Mouse (Mus musculus) R1 (cell line): ENCODE data around the gene Kdr.

Experiments
- DNase-seq: peaks from one replicate; pipeline ENCODE4 v3.0.0-alpha.2; 2018; ENCODE audit warnings: low read depth, low spot score

Gene Kdr

DNA sequence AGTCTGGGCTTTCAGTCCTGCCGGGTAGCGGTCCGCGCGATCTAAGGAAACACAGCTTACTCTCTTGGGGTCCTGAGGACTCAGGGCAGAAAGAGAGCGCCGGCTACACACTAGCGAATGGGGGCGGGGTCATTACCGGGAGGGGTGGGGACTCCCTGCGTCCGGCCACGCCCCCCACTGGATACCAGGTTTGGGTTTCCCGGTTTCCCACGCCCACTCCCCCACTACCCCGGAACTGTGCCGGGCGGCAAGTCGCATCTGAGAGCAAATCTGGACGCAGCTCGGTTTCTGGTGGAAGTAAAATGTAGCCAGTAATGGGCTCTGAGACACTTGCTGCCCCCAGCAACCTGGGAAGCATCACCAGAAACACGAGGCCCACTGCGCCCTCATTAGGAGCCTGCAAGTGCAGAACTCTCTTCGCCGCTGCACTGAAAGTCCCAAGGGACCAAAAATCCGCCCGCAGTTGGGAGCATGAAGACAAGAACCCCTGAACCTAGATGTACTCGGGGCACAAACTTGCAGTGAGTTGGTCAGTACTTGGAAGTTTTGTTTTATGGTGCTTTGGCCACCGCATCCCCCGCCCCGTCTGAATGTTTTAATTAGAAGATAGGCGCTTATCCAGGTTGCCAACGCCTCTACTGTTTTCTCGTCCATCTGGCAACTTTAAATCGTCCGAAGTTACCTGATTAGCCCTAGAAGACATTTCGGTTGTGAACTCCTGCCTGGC is at the start of gene Kdr:
Gene Kdr (minus strand): TSS at position 85 of the 727 bp plus-strand sequence.
- DNase-seq, result peak; percentile 92

DNA sequence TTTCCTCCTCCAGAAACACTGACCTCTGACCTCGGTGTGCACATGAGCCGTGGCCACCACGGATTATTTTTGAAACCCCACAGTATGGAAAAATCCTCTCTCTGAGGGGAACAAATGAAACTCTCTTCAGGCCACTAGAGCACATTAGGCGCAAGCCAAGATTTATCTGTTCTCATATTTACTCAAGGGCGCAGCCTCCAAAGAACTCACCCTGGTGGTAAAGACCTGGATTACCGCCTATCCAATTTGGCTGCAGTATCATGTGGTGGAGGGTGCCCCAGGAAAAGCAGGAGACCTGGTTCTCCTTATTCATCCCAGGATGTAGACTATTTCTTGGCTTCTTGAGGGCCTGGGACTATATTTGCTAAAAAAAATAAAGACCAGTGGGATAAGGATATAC is 48.5 kb upstream of the Kdr start:
- peak; percentile 28 for DNase-seq

DNA sequence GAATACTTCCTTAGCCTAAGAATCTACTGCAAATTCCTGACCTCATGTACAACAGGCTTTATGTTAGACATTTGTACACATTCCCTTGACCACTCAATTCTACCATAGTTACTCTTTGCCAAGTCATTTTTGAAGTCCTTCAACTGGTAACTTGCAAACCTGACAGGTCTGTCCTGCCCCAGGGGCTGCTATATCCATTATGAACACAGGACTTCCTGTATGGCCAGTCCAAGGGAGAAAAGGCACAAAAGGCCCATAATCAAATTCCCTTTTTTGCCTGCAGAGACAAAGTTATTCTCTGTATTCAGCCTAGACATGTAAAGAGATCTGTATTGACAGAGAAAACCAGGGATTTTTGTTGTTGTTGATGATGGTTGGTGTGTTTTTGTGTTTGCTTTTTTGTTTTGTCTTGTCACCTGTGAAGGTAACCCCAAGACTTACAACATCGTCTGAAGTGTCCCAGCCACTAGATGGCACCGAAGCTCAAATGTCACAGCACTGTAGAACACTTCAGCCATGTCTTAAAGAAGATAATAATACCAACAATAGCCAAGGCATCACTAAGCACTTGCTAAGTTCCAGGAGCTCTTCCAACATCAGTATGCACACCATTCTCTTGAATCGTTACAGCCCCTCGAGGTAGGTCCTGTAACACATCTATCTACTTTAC is 47.9 kb upstream of the Kdr start:
- DNase-seq, result peak; percentile 32

DNA sequence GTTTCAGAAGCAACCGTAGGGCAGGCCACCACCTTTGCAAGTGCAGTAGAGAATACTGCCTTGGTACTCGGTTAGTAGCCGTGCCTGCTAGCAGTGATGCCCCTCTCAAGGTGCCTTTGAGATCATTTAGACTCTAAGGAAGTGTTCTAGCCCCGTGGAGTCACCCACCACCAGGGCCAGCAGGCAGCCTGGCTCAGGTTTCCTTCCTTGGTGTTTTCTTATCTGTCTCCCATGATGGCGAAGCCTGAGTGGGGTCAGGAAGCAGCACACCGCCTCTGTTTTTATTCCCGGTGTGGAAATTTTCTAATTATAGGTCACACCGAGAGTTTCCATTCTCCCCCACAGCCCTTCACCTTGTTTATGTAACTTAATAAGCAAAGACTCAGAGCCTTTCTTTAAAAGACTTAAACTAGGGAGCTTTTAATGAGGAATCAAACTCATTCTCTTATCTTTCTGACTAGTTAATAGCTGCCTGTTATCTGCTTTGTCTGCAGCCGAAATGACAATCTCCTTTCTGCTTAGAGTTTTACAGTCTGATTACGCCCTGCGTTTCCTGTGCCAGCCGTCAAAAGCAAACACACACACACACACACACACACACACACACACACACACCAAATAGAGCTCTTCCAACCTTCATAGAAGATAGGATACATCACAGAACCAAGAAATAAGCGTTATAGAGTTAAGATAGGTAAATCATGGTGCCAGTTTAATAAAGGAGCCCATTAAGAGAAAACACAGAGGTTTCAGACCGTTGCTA is 44.9 kb upstream of the Kdr start:
- no peak for DNase-seq

DNA sequence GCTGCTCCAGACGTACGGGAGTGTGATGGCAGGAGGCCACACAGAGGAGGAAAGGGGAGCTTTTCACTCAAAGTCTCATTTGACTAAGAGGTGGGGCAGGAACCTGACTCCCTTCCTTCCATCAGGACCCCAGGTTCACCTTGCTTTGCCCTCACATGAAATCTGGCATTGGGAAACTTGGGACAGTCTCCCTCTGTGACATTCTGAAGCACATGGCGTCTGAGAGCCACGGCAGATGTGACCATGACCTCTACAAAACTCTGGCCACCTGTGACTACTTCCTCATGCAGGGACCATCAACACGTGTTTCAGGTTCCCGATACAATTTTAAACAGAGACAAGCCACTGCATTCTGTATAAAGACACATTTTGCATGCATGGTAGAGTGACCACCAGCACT is 44.2 kb upstream of the Kdr start:
- no peak for DNase-seq

DNA sequence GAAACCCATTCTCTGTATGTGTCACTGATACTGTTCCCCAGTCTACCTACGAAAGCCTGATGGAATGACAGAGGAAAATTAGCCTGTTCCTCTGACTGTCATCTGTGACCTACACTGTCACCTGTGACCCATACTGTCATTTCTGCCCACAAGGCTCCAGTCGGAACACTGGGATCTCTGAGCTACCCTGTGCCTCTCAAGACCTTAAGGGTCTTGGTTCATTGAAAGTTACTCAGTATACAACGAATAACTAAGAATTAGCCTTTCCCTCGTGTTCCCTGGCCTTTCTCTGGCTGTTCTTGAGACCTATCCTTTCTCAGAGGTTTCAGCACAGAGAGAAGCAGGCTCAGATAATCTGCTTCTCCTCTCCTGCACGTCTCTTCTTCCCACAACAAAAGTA is 40.1 kb upstream of the Kdr start:
- DNase-seq, result no peak

DNA sequence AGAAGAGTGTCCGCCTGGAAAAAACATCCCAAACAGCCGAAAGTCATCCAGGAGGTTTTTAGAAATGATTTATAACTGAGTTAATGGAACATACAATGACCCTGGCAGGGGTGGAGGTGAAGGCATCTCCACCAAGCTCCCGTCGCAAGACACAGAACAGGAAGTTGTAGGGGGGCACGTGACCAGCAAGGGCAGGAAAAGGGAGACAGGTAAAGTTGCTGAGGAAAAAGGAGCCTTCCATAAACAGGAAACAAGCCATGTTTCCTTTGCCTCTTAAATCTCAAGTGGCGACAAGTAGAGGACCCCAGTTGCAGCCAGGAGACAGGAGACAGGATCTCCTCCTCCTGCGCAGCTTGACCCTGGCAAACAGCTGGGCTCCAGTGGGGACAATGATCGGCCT is 37.8 kb upstream of the Kdr start:
- no peak for DNase-seq

DNA sequence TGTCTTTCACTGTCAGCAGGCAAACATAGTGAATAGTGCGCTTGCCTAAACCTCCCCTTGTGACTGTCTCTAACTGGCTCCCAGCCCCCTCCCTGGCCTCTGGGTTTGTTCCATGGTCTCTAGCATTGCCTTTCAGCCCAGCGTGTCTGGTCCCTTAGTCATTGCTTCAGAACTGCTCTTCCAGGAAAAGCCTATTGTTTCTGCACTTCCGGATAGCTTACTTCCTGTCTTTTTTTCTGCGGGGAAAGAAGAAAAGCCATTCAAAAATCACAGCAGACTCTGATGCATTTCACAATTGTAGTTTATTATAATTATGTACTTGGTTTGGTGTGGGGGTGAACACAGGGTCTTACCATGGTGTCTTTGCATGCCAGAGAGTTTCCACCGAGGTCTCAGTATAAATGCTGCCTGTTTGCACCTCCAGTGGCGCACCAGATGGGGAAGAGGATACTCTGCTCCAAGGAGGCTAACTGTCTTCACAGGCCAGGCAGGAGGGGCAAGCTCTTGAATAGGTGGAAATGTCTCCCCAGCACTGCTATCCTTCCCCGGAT is 35.7 kb upstream of the Kdr start:
- peak; percentile 81 for DNase-seq

DNA sequence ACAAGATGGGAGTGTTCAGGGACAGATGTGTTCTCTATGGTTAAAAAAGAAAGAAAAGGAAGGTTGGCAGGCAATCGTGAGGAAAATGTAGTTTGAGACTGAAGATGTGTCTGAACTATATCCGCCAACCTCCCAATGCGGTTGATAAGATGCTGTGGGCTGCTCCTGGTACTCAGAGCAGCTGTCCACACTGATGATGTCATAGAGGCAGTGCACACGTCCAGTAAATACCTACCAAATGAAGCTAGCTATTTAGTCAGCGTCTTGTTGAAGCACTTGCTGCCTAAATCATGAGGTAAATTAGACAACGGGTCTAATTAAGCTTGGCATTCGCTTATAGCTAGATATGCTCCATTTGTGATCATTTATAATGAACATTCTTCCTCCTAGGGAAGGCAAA is 28.1 kb upstream of the Kdr start:
- DNase-seq, result no peak

DNA sequence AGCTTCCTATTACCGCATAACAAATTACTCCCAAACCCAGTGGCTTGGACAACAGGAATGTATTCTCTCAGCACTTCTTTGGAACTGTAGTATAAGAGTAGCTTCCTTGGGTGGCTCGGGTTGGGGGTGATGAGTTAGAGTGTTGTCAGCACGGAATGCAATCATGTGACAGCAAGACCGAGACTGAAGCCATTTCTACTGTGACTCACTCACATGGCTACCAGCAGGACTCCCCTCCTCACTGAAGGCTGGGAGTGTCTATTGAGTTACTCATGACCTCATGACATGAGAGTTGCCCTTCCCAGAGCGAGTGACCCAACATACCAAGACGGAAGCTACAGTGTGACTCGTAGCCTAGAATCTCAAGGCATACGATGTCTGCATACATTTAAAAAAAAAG is 12.0 kb upstream of the Kdr start:
- no peak for DNase-seq

DNA sequence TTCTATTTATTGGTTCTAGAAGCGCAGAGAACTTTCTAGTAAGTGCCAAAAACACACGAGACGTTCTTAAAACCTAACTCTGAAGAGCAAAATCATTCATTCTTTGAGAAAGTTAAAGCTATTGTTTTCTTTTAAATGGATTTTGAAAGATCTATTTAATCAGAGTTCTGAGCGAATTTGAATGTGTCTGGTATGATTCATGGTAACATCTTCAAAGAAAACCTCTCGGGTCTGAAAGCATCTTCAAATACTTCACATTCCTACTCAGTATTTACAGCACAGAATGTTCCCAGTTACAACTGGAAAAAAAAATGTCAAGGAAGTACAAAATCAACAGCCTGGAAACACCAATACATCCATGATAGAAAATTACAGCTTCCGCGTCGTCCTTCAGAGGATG is 9.3 kb upstream of the Kdr start:
- no peak for DNase-seq

DNA sequence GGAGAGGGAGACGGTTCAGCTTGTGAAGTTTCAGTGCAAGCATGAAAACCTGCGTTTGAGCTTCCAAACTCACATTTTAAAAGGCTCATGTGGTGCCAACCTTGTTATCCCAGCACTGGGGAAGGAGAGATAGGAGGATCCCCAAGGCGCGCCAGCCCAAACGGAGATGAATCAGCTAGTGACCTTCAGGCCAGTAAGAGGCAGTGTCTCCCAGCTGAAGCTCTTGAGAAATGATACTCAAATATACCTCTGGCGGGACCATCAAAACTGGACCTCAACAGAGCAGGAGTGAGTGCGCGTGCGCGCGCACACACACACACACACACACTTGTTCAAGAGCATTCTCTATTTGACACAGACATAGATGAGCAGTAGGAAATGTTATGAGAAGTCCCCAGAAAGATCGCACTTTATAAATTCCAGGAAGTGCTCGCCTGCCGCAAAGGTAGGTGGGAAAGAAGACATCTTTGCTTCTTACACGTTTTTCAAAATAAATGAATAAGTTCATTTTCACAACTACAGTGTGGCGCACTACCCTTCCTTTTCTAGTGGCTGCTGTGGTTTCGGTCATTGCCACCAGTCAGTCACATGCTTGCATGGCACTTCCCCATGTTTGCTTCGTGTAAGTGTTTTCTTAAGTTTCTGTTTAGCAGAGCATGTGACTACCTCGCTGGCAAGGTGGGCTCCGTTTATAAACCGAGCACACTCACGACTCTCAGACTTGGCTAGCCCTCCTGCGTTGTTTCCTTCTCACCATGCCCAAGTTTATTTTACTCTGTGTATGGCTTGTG is 2.5 kb upstream of the Kdr start:
- no peak for DNase-seq

DNA sequence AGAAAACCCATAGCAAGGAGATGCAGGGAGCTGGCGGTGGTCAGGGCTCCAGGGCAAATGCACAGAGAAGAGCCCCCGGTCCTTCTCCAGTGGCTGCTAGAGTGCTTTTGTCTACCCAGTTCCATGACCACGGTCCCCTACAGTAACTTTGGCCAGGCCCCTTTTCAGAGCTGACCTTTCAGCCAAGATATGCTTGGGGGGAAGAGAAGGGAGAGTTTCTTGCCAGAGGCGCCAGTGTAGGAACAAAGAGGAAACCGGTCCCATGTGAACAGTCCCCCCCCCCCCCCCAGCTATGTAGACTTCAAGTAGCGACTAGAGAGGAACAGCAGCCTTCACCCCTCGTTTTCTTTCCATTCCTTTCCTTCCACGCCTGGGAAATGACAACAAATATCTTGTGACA is 850 bp upstream of the Kdr start:
- DNase-seq, result no peak

DNA sequence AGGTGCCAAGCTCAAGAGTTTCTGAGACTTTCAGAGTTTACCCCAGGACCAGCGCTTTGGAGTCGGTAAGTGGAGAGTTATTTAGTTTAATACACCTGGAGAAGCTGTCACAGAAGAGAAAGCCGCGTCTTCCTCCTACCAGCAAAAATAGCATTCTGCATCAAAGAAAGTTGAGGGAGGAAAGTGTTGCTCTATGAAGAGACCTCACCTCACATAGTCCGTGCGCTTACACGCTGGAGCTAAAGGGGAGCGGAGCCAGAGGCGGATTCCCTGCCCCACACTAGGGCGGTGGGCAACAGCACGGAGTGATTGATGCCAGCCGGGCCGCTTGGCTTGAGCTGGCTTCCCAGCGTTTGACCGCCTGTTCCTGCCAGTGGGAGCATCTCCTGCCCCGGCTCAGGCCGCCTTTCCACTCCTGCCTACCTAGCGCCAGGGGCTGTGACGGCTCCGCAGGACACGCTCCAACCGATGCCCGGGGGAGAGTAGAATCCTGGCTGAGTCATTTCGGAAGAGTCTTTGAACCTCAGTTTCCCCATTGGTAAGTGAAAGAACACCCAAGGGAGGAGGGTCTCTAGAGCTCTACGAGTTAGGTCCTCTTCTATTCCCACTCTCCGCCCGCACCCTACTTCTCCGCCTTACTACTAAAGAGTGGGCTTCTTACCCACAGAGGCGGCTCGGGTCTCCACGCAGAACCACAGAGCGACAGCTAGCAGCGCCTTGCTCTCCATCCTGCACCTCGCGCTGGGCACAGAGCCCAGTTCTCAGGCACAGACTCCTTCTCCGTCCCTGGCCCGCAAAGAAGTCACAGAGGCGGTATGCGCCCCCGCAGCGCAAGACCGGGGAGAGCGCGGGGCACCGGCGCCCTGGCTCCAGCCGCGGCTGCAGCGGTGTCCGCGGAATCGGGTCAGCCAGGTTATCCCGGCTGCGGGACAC is 551 bp downstream of the Kdr start:
- no peak for DNase-seq

DNA sequence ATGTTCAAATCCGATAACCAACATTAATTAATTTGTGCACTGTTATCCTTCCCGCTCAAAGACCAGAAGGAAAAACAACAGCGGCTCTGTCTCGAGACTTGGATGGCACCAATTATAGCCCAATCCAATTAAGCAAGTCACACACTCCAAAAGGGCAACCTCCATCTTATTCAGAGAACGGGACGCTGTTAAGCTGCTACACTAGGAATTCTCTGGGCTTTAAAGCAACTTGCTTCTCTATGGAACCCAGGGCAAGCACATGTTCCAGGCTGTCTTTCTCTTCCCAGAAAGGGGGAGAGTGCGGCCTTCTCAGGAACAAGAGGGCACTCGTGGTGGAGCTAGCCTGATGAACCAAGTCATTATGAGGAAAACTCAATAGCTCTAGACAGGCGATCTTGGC is 1.6 kb downstream of the Kdr start:
- no peak for DNase-seq

DNA sequence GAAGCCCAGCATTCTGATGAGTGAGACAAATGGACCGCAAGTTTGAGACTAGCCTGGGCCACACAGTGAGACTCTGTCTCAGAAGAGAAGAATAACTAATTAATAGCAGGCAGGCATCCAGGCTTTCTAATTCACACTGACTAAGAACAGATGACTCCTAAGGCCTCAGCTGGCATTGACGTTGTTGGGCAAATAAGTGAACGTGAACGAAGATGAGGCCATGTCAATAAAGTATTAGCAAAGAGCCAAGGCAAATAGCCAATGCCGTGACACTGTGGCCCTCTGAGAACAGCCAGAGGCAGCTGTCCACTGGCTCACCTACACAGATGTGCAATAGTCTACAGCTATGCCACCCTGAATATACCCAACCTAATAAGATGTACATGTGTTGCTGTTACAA is 2.9 kb downstream of the Kdr start:
- DNase-seq, result no peak

DNA sequence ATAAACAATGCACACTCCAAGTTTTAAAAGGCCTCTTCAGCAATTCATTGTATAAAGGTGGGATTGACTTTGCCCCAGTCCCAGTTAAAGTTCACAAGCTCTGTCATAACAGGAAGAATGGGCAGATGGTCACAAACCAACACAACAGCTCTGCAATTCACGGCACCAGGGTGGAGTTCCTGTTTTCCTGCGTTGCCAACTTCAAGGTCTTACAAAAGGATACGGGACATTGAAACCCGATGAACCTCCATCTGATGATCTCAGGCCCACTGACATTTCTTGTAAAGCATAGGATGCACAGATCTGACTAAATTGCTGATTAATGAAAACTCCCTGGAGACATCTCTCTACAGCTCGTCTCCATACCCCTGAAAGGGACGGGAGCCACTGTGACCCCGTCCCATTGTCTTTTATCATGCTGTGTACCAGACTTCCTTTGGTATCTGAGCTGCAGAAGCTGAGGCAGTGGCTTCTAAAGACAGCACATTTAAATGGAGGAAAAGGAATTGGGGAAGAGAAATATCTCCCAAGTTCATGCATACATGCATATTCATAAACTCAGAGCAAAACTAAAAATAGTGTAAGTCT is 3.6 kb downstream of the Kdr start:
- DNase-seq, result no peak

DNA sequence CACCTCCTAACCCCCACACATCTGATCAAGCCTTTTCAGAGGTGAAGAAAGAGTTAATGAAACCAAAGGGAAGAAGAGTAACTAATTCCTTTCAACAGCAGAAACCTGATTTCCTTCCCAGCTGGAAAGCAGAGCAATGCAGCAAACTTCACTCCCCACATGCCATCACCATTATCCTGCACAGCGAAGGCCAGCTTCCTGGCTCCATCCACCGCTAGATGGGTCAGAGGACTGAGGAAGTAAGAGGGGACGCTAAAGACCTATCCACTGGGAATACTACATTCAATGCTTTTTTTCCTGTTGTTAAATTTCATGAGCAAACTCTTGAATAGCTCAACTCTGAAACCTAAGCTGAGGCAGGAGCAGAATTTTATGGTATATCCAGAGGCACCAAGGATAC is 8.4 kb downstream of the Kdr start:
- no peak for DNase-seq

DNA sequence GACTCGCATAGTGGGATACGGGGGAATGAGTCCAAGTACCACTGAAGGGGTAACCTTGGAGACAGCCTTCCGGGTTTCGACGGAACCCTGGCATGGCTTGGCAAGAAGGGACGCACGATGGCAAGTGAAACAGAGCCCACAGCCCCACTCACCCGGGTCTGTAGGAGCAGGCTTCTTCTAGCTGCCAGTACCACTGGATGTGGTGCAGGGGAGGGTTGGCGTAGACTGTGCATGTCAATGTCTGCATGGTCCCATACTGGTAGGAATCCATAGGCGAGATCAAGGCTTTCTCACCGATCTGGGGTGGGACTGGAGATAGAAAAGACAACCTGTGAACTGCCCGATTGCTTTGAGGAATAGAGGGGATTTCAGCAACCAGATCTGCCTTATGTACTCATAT is 15.7 kb downstream of the Kdr start:
- DNase-seq, result no peak

DNA sequence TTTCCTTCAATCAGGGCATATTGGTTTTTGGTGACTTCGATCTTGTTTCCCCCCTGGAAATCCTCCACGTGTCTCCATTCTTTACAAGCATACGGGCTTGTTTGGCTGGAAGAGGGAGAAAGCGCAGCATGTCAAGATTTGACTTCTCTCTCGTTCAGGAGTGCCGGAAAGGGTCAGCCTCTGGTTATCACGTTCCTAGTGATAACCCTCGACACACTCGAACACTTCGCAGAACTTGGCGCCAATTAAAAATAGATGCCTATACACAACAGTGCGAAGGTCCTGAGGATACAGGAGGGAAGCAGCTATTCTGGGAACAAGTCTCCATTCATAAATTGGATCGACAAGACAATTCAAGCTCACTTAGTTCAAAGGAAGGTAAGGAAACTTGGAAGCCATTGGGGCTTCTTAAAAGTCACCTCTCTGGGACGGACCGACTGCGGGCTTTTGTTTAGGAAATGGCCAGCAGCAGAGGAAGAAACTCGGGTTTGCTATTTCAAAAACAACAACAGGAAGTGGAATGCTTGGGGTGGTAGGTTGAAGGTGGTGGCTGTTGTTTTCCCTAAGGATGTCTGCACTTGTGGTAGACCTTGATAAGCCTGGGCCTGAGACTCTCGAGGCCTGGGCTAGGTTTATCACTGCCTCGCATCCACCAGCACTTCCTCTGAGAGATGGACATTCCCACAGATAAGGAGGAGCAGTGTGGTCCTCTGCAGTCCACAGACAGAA is 16.4 kb downstream of the Kdr start:
- no peak for DNase-seq
